Mouse (Mus musculus): ENCODE data around the gene Ghrh.
A peak's percentile ranks its signal among the peaks of the same experiment; 100 is the strongest.

The Ghrh gene

DNA sequence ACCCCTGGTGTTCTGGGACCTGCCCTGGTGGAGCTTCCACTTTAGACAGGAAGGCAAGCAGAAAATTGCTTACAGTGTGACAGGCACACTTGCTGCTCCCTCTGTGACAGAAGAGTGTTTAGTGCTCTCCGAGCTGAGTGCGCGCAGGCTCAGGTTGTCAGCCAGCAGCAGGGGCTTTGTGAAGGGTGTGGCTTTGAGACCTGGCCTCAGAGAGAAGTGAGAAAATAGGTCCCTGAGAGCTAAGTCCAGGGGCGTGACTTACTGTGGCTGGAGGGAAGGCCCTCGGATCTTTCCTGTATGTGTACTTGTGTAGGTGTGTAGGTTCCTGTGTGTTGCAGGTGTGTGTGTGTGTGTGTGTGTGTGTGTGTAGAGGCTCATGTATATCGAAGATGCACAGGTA, 4.0 kb downstream of the Ghrh start:
- DNase-seq: no peak

DNA sequence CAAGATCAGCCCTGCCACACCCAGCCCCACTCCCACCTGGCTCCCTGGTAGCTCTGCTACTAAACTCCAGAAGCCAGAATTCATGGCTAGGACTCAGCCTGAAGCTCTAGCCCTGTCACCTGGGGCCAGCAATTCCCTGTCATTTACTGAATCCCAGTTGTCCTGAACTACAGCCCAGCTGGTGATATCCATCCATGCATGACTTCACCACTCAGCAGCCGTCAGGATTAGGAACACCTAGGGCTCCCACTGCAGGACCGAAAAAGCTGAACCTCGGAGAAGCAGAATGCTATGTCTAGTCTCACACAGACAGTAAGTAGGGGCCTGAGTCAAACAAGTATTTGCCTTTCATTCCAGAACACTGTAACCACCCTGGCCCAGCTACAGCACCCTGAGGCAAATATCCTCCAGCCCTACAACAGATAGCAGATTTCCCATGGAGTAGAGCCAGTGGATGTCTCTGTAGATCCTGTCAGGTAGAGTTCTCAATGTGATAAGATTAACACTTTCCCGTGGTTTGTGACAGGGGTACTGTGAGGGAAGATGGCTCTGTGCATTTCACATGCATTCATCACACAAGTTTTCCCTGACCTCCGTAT, 4.9 kb downstream of the Ghrh start:
- DNase-seq: no peak

DNA sequence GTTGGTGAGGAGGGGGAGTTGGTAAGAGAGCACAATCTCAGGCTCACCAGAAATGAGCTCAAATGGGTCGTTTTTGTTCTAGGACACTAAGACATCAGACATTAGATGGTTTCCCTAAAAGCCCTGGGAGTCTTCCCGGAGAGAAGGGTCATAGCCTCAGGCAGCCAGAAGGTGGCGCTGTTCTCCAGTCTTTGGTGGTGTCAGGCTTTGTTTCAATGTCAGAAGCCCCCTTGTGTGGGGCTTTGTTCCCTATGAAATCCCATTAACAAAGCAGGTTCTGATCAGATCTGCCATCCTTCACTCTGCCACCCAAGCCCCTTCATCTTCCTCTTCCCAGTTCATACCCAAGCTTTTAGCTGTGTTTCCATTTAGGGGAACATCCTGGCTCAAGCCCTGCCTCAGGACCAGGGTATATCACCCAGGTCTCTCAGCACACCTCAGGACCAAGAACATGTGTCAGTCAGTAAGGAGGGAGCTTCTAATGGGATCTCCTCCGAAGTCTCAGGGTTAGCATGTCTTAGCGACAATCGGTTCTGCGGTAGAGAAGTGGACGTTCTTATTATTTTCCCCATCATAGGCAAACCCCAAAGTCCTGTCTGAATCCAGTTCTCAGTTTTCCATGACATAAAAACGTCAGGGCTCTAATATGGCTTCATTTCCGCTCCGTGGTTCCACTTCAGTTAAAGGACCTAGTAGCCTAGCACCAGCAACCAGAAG, 5.6 kb downstream of the Ghrh start:
- DNase-seq: peak; percentile 54

DNA sequence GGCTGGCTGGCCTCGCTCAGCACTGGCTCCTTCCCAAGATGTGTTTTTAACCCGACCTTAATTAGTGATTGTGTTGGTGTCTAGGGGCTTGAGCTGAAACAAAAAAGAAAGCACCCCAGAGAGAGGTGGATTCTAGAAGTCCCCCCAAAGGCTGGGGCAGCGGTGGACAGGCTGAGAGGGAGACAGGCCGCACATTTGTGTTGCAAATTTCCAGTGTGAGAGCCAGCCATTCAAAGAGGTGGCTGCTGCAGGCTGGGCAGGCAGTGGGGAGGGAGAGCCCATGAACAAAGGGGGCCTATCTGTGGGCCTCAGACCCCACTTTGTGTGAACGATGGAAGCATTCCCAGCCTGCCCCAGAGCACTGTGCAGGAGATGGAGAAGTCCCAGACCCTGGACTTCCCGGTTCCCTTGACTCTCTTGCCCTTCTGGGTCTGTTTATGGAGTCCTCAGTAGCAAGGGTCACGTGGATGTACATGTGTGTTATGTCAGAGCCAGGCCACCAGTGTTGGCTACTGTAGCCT, 7.0 kb downstream of the Ghrh start:
- no peak for DNase-seq

DNA sequence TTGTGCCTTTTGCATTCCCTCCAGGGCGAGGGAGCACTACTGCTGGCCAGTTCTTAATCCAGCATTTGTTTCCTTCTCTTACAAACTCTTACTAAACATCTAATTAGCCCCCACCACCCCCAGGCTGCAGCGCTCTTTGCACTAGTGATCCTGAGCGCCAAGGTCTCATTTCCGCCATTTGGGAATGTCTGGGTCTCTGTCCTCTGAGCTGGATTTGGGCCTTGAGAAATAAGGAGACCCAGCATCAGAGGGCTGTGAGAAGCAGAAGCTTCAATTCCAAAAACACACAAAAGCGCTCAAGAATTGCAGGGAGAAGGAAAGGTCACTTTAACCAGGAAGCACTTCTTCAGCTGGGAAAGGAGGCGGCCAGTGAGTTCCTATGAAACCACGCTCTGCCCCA, 7.8 kb downstream of the Ghrh start:
- no peak for DNase-seq

DNA sequence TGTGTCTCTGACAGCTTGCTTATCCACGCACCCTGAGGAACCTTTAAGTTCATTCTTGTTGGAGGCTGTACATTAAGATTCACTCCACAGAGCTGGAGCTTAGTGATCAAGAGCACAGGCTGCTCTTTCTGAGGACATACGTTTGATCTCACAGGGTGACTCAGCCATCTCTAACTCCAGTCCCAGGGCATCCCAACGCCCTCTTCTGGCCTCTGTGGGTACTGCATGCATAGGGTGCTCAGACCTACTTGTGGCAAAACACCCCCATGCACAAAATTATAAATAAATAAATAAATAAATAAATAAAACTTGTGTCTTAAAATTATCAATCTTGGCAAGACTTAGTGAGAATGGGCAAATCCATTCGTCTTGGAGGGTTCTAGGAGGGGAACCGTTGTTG, 8.6 kb downstream of the Ghrh start:
- DNase-seq: peak; percentile 39

DNA sequence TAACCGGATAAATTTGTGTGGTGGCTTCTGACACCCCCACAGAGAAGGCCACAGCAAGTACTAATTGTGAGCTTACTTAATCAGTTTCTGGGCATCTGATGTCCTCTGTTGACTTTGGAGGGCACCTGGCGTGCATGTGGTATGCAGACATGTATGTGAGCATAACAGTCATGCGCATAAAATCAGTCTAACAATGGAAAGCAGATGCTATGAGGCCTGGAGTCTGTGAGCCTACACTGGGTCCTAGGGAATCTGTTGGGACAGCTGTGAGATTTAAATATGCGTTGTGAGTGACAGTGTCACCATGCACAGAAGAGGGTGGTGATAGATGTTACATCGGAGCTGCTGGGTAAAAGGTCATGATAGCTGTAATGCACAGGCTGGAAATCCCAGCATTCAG, 15.2 kb downstream of the Ghrh start:
- DNase-seq: no peak

DNA sequence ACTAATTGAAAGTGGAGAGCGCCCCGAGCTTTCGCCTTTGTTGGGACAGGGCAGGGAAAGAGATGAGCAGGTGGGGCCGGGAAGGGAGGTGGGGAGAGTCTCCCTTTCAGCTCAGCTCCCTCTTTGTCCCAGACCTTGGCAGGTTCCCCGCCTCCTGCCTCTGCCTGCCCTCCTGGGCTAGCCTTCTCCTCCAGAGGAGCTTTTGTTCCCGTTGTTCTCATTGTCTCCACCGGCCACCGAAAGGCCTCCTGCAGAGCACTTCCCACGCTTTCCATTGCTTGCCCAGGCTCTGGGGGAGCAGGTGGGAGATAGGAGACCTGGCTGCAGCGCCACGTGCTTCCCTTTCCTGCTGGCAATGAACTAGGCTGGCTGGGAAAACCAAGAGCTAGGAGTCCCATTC, 18.7 kb downstream of the Ghrh start:
- no peak for DNase-seq

DNA sequence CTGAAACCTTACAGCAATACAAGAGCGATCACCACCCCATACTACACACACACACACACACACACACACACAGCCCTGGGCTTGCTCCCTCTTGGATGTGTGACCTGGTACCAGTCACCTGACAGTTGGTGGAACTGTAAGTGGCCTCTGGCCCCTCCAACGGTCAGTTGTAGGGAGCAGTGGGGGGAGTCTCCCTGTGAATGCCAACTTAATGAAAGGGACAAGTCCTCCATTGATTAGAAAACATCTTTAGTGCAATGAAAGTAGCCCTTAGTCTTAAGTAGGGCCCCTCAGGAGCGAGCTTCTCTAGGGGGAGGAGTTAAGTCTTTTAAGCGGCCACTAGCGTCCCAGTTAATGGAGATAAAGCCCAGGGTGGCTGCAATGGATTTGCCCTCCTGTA, 19.2 kb downstream of the Ghrh start:
- DNase-seq: no peak

DNA sequence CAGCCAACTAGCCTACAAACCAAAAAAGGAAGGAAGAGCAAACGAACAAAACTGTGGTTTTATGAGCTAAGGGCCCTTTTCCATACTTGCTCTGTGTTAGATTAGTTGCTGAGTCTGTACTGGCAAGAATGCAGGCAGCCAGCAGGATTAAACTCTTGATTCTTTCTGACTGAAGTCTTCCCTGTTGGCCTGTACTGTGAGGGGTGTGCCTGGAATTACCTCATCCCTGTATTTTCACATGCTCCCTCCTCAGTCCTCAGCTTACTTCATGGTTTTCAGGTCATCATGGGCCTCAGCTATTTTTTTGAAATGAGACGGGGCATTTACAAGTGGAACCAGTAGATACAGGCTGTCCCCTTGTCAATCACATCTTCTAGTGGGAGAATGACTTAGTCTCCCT, 22.1 kb downstream of the Ghrh start:
- no peak for DNase-seq

DNA sequence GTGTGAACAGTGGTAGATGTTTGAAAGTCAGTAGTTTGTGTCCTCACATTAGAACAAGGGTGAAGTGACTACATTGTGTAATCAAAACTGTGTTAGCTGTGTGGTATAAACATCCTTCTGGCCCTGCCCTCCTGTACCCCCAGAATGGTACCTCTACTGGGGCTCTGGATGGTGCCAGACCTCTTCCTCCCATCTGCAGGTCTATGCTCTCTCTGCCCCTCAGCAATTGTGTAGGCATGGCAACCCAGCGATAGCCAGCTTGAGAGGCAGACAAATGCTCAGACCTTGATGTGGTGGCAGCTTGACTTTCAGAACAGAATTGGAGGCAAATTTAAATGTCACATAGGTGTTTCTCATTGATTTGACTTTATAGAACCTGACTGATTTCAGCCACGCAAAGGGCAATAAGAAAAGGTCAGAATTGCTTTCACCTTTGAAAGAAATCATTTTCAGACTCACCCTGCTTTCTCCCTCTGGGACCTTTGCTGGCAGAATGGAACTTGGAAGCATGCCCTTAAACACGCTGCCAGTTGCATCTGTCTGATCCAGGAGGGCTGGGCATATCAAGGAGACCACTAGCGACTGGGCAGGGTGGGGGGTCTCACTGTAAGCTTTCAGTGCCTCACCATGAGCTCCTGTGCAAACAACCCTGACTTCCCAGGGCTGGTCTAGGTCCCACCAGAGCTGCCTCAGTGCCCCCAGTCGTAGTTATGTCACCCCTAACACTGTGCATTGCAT, 25.1 kb downstream of the Ghrh start:
- DNase-seq: no peak

DNA sequence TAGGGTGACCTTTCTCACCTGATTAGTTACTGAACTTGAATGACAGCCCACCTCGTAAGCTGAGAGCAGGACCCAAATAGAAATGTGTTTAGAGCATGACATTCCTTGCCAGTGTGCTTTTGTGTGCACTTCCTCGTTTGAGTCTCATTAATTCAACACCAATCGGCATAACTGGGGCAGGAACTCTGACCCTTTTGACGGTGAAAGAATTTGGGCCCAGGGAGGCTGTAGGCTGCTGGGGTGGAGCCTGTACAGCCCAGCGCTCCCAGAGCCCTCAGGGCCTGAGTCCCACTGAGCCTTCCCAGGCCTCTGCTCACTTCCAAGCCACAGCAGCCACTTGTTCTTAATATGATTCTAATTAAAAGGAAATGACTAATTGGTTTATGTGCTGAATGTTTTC, 26.4 kb downstream of the Ghrh start:
- DNase-seq: no peak

DNA sequence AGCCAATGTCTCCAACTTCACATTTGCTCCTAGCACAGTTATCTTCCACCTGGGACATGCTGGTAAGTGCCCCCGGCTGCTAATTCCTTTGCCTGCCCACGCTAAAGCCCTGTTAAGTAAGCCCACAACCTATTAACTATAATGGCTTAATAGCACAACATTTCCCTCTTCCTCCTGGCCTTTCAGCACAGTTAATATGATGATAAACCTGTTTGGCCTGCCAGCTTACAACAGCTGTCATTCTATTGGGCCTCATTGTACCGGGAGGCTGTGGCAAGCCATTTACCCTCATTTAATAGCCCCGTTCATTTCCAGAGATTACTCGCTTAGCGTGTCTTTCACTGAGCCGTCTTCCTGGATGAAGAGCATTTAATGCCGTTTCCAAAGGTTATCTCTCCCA, 27.2 kb downstream of the Ghrh start:
- no peak for DNase-seq

DNA sequence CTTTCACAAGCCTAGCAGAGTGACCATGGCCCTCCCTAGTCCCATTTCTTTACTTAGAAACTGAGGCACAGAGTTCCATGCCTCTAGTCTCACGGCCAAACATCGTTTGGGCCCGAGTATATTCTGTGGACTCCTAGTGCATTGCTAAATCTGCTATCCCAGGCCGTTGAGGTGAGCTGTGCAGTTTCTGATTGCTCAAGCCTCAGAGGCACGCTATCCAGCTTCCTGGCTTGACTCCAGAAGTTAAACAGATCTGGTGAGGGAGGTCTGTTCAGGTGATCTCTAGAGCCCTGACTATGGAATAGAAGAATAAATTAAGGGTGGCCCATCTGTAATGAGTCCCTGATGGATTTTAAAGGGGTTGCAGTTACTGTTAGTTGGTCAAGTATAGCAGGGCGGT, 30.1 kb downstream of the Ghrh start:
- no peak for DNase-seq

DNA sequence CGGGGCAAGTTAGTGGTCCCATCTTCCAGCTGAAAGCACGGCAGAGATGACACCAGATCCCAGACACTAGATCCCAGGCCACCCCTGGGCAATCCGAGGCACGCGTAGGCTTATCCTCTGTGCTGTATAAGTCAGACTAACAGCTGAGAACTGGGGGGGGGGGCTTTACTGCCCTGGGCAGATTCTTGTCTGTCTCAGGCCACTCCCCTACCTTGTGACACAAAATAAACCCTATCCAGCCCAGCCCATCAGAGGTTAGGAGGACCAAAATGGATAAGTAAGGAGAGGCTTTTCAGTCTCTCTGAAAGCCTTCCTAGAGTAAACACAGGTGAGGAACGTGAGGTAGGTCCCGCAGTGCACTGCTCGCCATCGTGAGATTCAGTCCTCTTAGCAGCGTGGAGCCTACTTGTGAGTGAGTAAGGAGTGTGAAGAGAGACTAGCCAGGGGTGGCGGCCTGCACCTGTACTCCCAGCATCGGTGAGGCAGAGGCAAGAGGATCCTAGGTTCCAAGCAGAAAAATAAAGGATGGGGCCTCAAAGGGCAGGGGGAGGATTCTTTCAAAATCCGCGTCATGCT, 30.9 kb downstream of the Ghrh start:
- no peak for DNase-seq

DNA sequence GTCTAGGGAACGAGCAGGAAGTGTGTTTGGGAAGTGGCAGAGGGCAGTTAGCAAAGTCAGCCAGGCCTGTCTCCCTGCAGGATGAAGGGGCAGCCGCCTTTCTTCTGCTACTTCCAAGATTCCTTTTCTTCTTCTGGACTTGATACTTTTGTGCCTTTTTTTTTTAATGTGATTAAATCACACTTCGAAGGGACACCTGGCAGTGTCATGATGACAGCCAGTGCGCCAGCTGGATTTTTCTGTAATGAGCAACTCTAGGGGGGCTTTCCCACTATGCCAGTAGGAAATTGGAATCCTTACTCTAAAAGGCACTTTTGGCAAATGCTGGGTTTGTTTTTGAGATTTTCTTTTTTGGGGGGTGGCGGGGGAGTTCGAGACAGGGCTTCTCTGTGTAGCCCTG, 31.8 kb downstream of the Ghrh start:
- DNase-seq: no peak

DNA sequence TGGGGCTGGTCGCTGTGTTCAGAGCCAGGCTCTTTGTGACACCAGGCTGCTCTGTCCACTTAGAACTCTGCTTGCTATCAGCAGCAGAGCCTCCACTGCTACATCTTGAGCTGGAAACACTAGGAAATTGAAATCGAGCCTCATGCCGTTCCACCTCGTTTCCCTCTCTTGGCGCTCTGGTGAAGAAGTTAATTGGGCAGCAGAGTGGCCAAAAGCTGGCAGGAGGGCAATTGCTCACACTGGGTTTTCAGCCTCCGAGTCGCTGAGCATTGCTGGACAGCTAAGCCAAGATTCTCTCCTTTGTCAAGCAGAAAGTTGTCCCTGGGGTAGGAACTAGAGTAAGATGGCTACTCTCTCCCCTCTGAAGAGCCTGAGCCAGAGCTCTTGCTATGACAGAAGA, 33.0 kb downstream of the Ghrh start:
- DNase-seq: peak; percentile 13

DNA sequence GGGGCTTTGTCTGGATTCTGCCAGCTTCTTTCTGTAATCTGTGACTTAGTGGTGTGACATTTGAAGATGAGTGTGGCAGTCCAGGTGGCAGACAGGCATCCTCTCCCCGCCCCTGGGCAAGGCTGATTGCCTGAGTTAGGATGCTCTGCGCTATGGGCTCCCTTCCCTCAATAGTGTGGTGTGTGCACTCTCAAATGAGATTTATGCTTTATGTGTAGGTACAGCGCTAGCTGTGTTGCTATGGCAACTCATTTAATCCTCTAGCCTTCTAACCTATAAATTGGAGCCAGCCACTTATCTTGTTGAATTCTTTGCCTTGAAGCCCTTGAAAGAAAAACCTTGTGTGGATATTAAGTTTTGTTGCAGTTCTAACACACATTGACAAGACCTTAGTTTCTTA, 33.6 kb downstream of the Ghrh start:
- DNase-seq: no peak

DNA sequence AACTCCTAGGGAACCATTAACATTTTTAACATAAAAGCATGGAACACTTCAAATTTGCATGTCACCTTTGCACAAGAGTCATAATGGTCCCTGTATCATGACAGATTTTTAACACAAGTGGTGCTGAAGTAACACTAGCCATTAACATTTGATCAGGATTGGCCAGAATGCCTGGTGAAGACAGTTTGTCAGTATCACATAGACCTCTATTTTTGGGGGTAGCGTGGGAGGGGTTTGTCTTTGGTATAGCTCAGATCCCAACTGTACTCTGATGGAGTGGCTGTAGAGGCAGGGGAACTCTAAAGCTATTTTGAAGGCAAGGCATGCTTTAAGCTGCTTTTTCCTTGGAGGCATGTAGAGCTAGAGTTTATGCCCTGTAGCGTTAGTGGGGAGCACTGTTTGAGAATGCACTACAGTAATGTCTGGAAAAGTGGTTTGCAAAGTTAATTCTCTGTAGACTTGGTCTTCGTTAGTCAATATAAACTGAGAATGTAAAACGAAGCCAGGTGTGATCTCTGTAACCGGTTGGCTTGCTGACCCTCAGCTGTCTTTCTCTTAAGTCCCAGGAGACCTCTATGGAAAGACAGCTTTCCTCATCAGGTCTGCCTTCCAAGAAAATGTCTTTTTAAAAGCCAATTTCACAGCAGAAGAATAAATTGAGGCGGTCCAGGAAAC, 36.2 kb downstream of the Ghrh start:
- DNase-seq: no peak

DNA sequence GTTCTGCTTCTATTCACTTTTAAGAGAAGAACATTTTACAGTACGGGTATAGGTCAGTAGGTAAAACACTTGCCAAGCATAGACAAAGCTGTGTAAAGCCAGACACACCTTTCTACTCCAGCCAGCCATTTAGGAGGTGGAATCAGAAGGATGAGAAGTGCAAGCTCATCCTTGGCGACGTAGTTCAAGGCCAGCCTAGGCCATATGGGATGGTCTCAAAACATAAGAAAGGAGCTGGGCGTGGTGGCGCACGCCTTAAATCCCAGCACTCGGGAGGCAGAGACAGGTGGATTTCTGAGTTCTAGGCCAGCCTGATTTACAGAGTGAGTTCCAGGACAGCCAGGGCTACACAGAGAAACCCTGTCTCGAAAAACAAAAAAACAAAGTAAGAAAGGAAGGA, 37.7 kb downstream of the Ghrh start:
- no peak for DNase-seq

DNA sequence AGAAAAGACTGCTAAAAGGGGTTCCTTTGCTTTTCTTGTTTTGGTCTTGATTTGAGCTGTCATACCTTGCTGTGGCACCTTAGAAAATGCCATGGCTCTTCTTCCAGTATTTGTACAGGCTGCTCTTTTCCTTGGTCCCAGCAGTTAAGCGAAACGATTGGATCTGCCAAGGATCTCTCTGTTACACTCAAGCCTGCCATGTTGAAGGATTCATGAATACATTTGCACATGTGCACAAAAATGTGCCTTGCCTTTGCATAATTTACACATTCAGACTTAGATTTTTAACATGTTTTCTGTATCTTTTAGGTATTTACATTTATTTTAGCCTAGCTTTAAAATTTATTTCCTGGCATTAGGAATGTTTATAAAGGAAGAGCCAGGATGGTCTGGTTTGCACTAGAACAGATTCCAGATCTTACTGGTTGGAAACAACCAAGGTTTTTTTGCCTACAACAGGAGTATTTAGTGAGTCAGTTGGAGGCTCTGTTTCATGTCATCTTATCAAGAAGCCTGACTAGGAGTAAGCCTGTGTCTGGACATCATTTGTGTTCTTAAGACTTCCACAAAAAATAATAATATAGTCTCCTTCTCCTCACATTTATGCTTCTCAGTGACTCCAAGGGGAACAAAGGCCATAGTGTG, 38.9 kb downstream of the Ghrh start:
- DNase-seq: no peak

DNA sequence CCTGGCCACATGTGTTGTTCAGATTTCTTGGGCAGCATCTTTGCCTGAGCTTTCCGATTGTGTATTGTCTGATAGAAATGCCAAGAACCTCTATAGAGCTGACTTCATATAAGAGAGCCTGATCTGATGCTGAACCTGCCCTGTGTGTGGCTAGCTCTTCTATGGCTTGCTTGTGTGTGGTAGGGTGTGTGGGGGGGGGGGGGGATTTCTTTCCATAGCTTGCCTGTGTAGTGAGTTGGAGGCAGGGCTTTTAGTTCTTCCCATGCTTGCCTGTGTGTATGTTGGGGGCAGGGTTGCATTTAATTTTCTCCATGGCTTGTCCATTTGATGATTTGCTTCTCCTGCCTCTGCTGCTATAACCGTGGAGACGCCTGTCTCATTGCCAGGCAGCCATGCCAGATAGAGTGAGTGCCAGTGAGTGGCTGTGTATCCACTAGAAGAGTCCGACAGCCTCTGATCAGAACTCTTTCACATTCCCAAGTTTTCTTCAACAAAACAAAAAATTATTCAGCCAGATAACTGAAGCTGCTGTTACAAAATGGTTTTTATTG, 39.5 kb downstream of the Ghrh start:
- DNase-seq: no peak
